Mouse (Mus musculus) stomach, embryonic 15.5 days (tissue): ENCODE measurements at regions not wholly inside any gene's neighbourhood (a gene's known extent, or its start where the extent isn't known, plus 50 kb on each side); places are given as distances from the start of the nearest gene placed in this dataset.
A peak's percentile ranks its signal among the peaks of the same experiment; 100 is the strongest.

Experiments
- ATAC-seq: fragments of 200-750 bp; cut with Nextera tagmentation; 2 replicates; pipeline ENCODE4 v1.8.0; 2017; ENCODE audit warnings: low read depth, moderate number of reproducible peaks, moderate TSS enrichment; ENCODE audit not compliant: insufficient read depth, low FRiP score
- H3K27ac ChIP-seq: fragments of 300-500 bp; sonication (generic); 2 replicates; pipeline ENCODE4 v1.5.1; 2015; ENCODE audit warnings: mild to moderate bottlenecking, inconsistent platforms
- H3K27me3 ChIP-seq: fragments of 300-500 bp; sonication (generic); replicated peaks from 2 replicates; pipeline ENCODE4 v1.6.1; 2015; ENCODE audit warnings: inconsistent platforms
- H3K36me3 ChIP-seq: fragments of 300-500 bp; sonication (generic); 2 replicates; pipeline ENCODE4 v1.6.1; 2015; ENCODE audit warnings: inconsistent platforms
- H3K4me1 ChIP-seq: fragments of 300-500 bp; sonication (generic); 2 replicates; pipeline ENCODE4 v1.6.1; 2015; ENCODE audit warnings: inconsistent platforms
- H3K4me2 ChIP-seq: fragments of 300-500 bp; sonication (generic); 2 replicates; pipeline ENCODE4 v1.6.1; 2015; ENCODE audit warnings: mild to moderate bottlenecking, inconsistent platforms
- H3K4me3 ChIP-seq: fragments of 300-500 bp; sonication (generic); replicated peaks from 2 replicates; pipeline ENCODE4 v1.5.1; 2015; ENCODE audit warnings: inconsistent platforms
- H3K9ac ChIP-seq: fragments of 300-500 bp; sonication (generic); 2 replicates; pipeline ENCODE4 v1.6.1; 2015; ENCODE audit warnings: inconsistent platforms
- H3K9me3 ChIP-seq: fragments of 300-500 bp; sonication (generic); 2 replicates; pipeline ENCODE4 v1.6.1; 2016; ENCODE audit warnings: inconsistent platforms
- WGBS: fragments of 180-500 bp; shearing (Covaris S2); methylation state at CpG from one replicate; pipeline ENCODE4 v1.1.7; 2015; 5-methylcytosine and 5-hydroxymethylcytosine counted together

GRCm38 (mm10) chr1:128746461-128747009 lies 154.4 kb upstream of the Cxcr4 start:
- Histone ChIP-seq H3K27ac (no peak overlapping the region), H3K9me3 (no peaks in the 10 kb centered on the region), H3K4me1 (no peaks in the 10 kb centered on the region), H3K4me3 (no peak overlapping the region), H3K9ac (no peak overlapping the region), H3K27me3 (no peaks in the 10 kb centered on the region), H3K36me3 (no peaks in the 10 kb centered on the region), H3K4me2 (no peak overlapping the region)
- 65% methylated on average over 3 of the region's 3 CpGs for WGBS
- ATAC-seq = no peak

DNA sequence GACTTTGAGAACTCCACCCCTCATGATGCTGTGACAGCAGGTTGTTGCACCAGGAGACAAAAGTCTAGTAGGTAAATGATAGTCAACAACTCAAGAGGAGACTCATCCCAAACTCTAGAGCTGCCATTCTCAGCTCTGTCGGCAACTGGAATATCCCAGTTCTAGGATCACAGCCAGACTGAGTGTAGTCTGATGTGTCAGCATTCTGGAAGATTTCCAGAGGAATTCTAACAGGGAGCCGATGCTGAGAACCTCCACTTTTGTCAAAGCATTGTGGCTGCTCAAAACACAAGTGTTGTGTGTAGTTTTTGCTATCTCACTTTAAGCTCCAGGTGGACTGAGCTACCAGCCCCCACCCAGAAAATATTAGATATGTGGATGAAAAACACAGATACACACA lies 148.5 kb upstream of the Cxcr4 start:
- H3K4me1 ChIP-seq = no peaks in the 10 kb centered on the region
- no peaks in the 10 kb centered on the region for H3K36me3 ChIP-seq
- no peaks in the 10 kb centered on the region for H3K9me3 ChIP-seq
- no peak overlapping the region for H3K4me3 ChIP-seq
- 46% methylated on average over 2 of the region's 2 CpGs for WGBS
- H3K9ac ChIP-seq = no peak overlapping the region
- H3K27ac ChIP-seq = no peak overlapping the region
- no peaks in the 10 kb centered on the region for H3K27me3 ChIP-seq
- no peak overlapping the region for H3K4me2 ChIP-seq
- no peak for ATAC-seq

- Histone ChIP-seq H3K9ac (no peak overlapping the region), H3K9me3 (no peaks in the 10 kb centered on the region), H3K36me3 (no peaks in the 10 kb centered on the region), H3K4me3 (no peak overlapping the region), H3K4me2 (no peak overlapping the region), H3K27ac (no peak overlapping the region), H3K4me1 (no peaks in the 10 kb centered on the region), H3K27me3 (no peaks in the 10 kb centered on the region)
- no peak for ATAC-seq
- 77% methylated on average over 4 of the region's 4 CpGs for WGBS
Measured at GRCm38 (mm10) chr1:128738152-128738551, 146.1 kb upstream of the Cxcr4 start.

GRCm38 (mm10) chr1:128734857-128735256 lies 142.8 kb upstream of the Cxcr4 start:
- 65% methylated on average over 2 of the region's 2 CpGs for WGBS
- Histone ChIP-seq H3K9ac (no peak overlapping the region), H3K27ac (no peak overlapping the region), H3K4me1 (no peaks in the 10 kb centered on the region), H3K27me3 (no peaks in the 10 kb centered on the region), H3K4me2 (no peak overlapping the region), H3K36me3 (no peaks in the 10 kb centered on the region), H3K4me3 (no peak overlapping the region), H3K9me3 (no peaks in the 10 kb centered on the region)
- ATAC-seq = no peak

- Histone ChIP-seq H3K36me3 (no peaks in the 10 kb centered on the region), H3K9me3 (no peaks in the 10 kb centered on the region), H3K4me1 (no peaks in the 10 kb centered on the region), H3K4me2 (no peak overlapping the region), H3K27me3 (no peaks in the 10 kb centered on the region), H3K4me3 (no peak overlapping the region), H3K9ac (no peak overlapping the region), H3K27ac (no peak overlapping the region)
- 71% methylated on average over 3 of the region's 3 CpGs for WGBS
- ATAC-seq = no peak
Measured at GRCm38 (mm10) chr1:128731445-128731844, 139.4 kb upstream of the Cxcr4 start.

DNA sequence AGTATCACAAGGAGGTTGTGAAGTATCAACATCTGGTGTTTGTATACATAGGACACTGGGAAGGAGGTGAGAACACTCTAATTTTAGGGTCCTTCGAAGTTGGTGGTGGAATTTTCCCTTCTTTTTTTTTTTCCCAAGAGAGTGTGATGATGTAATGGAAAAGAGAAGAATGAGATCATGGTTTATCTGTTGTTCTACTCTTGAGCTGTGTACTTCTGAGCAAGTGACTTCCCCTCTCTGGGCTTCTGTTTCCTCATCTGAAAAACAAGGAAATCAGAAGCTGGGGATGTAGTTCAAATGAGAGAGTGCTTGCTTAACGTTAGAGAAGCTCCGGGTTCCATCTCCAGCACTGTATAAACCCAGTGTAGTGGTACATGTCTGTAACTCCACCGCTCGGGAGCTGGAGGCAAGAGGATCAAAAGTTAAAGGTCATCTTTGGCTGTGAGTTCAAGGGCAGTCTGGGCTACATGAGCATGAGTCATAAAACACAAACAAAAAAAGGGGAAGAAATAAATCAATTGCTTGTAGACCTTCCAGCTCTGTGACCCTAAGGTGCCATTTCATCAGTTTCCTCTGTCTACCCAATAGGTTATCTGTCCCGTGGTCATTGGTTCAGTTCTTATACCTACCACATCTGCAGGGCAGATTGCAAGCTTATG lies 132.5 kb upstream of the Cxcr4 start:
- no peak overlapping the region for H3K4me2 ChIP-seq
- H3K27me3 ChIP-seq = no peaks in the 10 kb centered on the region
- no peak overlapping the region for H3K4me3 ChIP-seq
- no peak overlapping the region for H3K27ac ChIP-seq
- H3K9ac ChIP-seq = no peak overlapping the region
- H3K36me3 ChIP-seq = no peaks in the 10 kb centered on the region
- no peaks in the 10 kb centered on the region for H3K9me3 ChIP-seq
- 70% methylated on average over 6 of the region's 6 CpGs for WGBS
- H3K4me1 ChIP-seq = no peaks in the 10 kb centered on the region
- no peak for ATAC-seq

- 41% methylated on average over 3 of the region's 3 CpGs for WGBS
- Histone ChIP-seq H3K4me1 (no peaks in the 10 kb centered on the region), H3K36me3 (no peaks in the 10 kb centered on the region), H3K4me2 (no peak overlapping the region), H3K27ac (no peak overlapping the region), H3K9ac (no peak overlapping the region), H3K27me3 (no peaks in the 10 kb centered on the region), H3K4me3 (no peak overlapping the region), H3K9me3 (no peaks in the 10 kb centered on the region)
- no peak for ATAC-seq
Measured at GRCm38 (mm10) chr1:128723843-128724242, 131.8 kb upstream of the Cxcr4 start.

- Histone ChIP-seq H3K36me3 (no peaks in the 10 kb centered on the region), H3K9me3 (no peaks in the 10 kb centered on the region), H3K27me3 (no peaks in the 10 kb centered on the region), H3K27ac (no peak overlapping the region), H3K9ac (no peak overlapping the region), H3K4me2 (no peak overlapping the region), H3K4me1 (no peaks in the 10 kb centered on the region), H3K4me3 (no peak overlapping the region)
- ATAC-seq = no peak
- 62% methylated on average over 2 of the region's 2 CpGs for WGBS
Measured at GRCm38 (mm10) chr1:128722061-128722471, 130.0 kb upstream of the Cxcr4 start.

- Histone ChIP-seq H3K9me3 (no peaks in the 10 kb centered on the region), H3K36me3 (no peaks in the 10 kb centered on the region), H3K4me3 (no peak overlapping the region), H3K27me3 (no peaks in the 10 kb centered on the region), H3K4me2 (no peak overlapping the region), H3K4me1 (peaks cover 14% of the 10 kb centered on the region), H3K27ac (no peak overlapping the region), H3K9ac (no peak overlapping the region)
- no peak for ATAC-seq
- 60% methylated on average over 6 of the region's 6 CpGs for WGBS
Measured at GRCm38 (mm10) chr1:128714843-128715242, 122.8 kb upstream of the Cxcr4 start.

DNA sequence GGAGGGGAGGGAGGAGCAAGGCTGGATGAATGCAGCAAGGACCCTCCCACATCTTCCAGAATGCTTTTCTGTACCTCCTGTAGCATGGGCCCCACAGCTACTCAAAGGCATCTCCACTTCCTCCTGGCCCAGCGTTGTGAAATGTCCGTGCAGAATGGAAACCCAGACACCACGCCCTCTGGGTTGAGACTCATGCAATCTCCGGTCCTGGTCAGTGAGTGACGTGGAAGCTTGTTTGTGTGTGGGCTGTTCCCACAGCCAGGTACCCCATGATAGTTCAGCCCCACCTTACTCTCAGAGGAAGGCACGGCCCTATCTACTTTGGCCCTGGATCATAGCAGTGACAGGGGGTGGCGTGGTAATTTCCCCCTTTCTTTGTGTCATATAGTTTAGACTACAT lies 120.8 kb upstream of the Cxcr4 start:
- Histone ChIP-seq H3K4me3 (no peak overlapping the region), H3K4me1 (peaks cover 14% of the 10 kb centered on the region), H3K9me3 (no peaks in the 10 kb centered on the region), H3K9ac (no peak overlapping the region), H3K36me3 (no peaks in the 10 kb centered on the region), H3K4me2 (peak overlapping the region; percentile 13; the same call in 1 of the 2 replicates), H3K27ac (peak overlapping the region; percentile 44; the same call in 1 of the 2 replicates), H3K27me3 (no peaks in the 10 kb centered on the region)
- WGBS = 44% methylated on average over 7 of the region's 7 CpGs
- peak; percentile 48; the same call in 1 of the 2 replicates for ATAC-seq

- peak; percentile 45; the same call in 1 of the 2 replicates for ATAC-seq
- no peak overlapping the region for H3K9ac ChIP-seq
Measured at GRCm38 (mm10) chr1:128711121-128711520, 119.0 kb upstream of the Cxcr4 start.

GRCm38 (mm10) chr1:128707747-128708146 lies 115.7 kb upstream of the Cxcr4 start:
- Histone ChIP-seq H3K4me3 (no peak overlapping the region), H3K4me1 (peaks cover 11% of the 10 kb centered on the region), H3K9me3 (no peaks in the 10 kb centered on the region), H3K27me3 (no peaks in the 10 kb centered on the region), H3K9ac (no peak overlapping the region), H3K4me2 (no peak overlapping the region), H3K36me3 (no peaks in the 10 kb centered on the region), H3K27ac (no peak overlapping the region)
- ATAC-seq = no peak
- 87% methylated on average over 6 of the region's 6 CpGs for WGBS

More at GRCm38 (mm10) chr1:128711121-128711520, 119.0 kb upstream of the Cxcr4 start:
- Histone ChIP-seq H3K36me3 (no peaks in the 10 kb centered on the region), H3K9me3 (no peaks in the 10 kb centered on the region), H3K27ac (no peak overlapping the region), H3K4me2 (no peak overlapping the region), H3K4me1 (peaks cover 14% of the 10 kb centered on the region), H3K27me3 (no peaks in the 10 kb centered on the region), H3K4me3 (no peak overlapping the region)
- WGBS = 55% methylated on average over 5 of the region's 5 CpGs
